Mouse (Mus musculus) cerebellum, postnatal 10 days (tissue): Measurements from ENCODE around the gene Rtkn2.
"Not testable (repeated sequence)": the region's sequence is repeated elsewhere in the genome, so short reads cannot be mapped to it uniquely, and the experiment has no call there.

ENCODE experiments used
- DNase-seq, 2 experiments: peaks; one replicate each; pipeline ENCODE4 v3.0.0; 2021; ENCODE audit warnings: mixed read lengths in 2 of 2

The Rtkn2 gene

GRCm38 (mm10) chr10:68081712-68082111 lies 102.3 kb downstream of the Rtkn2 start:
- DNase-seq, result peak; percentile 64 to 65

GRCm38 (mm10) chr10:68085574-68085973 lies 106.2 kb downstream of the Rtkn2 start:
- DNase-seq, result no peak

- DNase-seq, result no peak
Measured at GRCm38 (mm10) chr10:68086973-68087372, 107.6 kb downstream of the Rtkn2 start.

GRCm38 (mm10) chr10:68087722-68088121 lies 108.4 kb downstream of the Rtkn2 start:
- DNase-seq, result no peak

DNA sequence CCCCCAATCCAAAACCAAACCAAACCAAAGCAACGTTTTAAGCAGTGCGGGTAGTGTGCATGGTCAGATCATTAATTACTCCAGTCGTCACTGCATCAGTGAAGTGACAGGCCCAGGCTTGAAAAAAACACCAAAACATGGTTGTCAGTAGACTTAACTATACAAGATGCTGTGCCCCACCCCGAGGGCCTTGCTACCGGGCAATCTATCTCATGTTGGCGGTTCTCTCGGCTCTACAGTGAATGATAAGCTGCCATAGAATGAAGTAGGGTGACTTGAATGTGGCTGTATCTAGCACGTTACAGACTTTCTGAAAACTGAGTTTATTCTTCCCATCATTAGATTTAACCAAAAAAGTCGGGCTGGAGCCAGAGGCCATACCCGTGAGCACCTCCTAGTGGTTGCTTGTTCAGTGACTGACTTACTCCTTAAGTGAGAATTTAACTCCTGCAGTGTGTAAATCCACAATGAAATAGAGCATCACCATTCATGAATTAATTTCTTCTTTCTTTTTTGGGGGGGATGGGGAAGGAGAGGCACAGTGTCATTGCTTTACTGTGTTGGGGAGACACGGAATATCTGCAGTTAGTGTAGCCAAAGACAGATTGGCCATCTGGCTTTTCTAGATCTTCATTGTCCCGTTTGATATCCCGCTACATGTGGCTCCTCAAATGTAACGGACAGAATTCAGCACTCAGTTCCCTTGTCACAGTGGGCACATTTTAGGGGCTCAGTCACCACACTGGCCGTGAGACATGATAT lies 110.2 kb downstream of the Rtkn2 start:
- peak; percentile 32 to 48 for DNase-seq

DNA sequence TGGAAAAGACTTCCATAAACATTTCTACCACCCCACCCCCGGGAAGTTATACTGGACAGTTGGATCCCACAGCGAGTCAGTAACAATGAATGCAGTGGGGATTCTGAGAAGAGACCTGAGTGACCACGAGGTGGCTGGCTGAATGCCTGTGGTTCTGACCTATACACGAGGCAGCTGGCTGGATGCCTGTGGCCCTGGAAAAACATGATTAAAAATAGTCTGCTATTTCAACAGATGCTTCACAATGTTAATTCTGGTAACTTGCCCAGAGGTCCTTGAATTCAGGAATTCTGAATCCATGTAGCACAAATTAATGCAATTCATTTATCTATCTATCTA lies 110.8 kb downstream of the Rtkn2 start:
- peak; percentile 64 for DNase-seq

- DNase-seq, result no peak
Measured at GRCm38 (mm10) chr10:68090544-68090943, 111.2 kb downstream of the Rtkn2 start.

- DNase-seq, result no peak
Measured at GRCm38 (mm10) chr10:68091011-68091410, 111.6 kb downstream of the Rtkn2 start.

DNA sequence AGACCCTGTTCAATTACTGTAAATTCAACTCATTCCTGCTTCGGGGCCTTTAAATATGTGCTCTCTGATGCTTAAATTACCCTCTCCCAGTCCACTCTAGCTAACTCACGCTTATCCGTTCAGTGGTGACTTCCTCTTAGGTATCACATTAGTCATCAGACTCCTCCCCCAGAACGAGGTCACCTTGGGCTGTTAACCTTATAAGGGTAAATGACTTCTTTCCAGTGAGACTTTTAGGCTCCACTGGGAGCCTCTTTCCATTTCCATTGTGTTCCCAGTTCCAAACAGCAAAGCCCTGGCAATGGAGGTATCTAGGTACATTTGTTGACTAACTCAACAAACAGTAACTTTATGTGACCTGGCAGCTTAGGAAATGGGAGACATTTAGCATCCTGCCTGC lies 112.5 kb downstream of the Rtkn2 start:
- DNase-seq, result no peak

DNA sequence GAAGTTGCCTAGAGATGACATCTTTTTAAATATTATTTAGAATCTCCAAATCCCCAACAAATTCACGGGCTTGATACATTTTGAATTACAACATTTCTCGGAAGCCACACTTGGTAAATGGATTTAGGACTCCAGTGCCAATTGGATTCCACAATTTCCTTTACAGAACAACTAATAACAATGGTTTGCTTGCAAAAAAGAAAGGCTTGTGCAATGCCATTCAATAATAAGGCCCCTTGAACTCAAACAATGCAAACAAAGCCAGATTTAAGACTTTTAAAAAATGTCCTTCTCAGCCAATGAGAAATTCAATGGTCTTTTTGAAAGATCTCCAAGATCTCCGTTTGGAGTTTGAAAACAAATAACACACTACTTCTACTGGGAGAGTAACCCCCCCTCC lies 114.1 kb downstream of the Rtkn2 start:
- no peak for DNase-seq

DNA sequence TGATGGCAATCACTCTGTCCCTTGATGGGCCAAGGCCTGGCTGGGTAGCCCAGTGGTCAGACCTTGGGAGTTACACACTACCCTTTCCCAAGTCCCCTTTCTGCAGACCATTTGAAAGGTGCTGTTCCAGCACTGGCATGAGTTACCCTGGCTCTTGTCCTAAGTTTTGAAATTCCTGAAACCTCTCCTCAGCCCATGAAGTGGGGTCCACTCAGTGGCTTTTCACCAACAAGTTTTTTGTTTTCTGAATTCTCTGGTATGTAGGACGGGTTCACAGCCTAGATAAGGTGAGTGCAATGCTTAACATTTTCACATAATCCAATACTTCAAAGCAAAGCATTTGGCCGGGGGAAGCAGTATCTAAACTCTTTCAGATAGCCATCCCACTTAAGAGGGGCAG lies 115.8 kb downstream of the Rtkn2 start:
- DNase-seq, result no peak

GRCm38 (mm10) chr10:68096395-68096794 lies 117.0 kb downstream of the Rtkn2 start:
- DNase-seq, result no peak

DNA sequence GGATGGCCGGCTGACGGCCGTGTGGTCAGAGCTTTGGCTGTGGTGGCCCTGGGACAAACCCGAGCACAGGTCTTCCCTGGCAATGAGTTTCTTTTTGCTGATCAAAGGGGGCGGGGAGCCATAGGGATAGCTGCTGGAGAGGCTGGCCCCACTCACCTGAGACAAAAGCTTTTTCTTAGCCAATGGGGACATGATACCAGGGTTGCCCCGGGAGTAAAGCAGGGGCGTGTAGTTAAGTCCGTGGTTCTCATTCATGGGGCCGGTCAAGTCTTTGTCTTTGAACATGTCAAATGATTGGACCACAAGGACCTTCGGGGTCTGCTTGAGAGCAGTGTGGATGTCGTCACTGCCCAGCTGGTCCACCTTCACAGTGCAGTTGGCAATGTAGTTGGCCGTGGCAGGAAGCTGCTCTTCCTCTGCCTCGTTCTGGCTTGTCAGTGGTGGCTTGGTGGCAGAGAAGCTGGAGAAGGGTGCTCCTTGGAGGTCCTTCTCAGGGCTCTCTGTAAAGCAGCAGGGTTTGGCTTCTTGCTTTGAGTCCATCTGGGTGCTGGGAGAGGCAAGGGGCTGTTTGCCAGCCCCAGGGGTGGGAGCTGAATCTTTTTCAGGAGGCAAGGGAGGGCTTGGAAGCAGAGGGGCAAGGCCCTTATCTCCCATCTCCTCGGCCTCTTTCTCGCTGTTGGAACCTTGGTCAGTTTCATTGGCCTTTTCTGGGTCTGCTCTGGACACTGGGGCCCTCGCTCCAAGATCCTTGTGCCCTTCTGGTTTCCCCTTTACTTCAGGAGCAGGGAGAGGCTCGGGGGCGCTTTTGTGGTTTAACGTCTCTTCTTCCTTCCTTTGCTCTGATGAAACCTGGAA lies 118.7 kb downstream of the Rtkn2 start:
- no peak for DNase-seq

GRCm38 (mm10) chr10:68099801-68100200 lies 120.4 kb downstream of the Rtkn2 start:
- not testable (repeated sequence) for DNase-seq

GRCm38 (mm10) chr10:68100506-68100905 lies 121.1 kb downstream of the Rtkn2 start:
- DNase-seq, result no peak

DNA sequence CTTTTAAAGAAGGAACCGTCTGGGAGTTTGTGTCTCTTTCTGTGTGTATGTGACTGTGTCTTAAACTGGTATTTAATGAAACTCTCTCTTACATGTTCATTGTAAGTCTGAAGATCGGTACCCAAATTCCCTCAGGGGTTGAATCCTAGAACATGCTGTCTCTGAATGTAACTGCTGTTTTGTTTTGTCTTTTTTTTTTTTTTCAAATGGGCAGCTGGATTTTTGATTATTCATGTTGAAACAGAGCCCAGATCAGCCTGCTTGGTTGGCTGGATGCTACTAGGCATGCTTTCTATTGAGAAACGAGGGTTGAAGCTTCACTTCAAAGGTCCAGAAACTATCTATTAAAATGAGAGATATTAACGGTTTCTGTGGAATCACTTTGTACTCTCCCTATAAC lies 121.9 kb downstream of the Rtkn2 start:
- no peak for DNase-seq

DNA sequence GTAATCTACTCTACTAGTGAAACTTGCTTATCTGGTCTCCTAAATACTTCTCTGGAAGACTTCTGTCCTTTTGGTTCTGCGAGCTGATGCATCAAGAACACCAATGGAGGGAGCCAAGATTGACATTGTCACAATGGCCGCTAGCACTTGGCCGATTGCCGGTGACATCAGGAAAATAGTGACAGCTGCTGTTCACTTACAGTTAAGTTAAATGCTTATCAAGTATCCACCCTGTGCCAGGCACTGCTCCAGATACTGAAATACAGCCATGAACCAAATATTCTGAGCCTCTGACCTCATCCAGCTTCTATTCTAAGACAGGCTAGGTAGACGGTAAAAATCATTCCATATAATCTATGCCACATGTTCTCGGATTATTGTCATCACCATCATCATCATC lies 123.2 kb downstream of the Rtkn2 start:
- peak in 1 of 2 experiments; percentile 32 for DNase-seq

DNA sequence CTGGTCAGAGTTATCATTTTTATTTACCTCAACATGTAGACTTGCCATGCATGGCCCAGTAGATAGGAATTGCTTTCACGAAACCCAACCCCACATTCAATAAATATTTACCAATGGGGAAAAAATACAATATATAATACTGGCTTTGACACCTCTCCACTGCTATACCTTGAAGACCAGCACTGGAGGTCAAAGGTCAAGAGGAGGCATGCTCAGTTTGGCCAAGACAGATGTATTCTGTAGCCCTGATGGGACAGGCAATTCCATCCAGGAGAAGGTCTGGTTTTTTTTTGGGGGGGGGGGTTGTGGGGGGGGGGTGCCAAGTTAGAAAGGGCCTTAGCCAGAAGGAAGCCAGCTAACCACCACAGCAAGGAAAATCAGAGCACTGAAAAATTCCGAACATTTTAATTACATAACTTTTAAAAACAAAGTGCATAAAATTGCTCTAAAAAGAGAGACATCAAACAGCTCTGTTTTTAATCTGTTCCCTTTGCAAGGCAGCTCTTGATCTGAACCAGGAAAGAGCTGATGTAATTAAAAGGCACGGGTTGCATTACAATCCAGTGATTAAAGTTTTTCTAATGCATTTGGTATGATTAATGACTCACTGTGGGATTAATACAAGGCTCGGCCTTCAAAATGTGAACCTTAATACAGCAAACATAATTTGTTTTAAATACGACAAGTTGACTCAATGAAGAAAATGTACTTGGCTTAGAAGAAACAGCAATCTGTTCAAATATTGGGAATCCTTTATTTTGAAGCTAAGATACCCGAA lies 123.9 kb downstream of the Rtkn2 start:
- no peak for DNase-seq

DNA sequence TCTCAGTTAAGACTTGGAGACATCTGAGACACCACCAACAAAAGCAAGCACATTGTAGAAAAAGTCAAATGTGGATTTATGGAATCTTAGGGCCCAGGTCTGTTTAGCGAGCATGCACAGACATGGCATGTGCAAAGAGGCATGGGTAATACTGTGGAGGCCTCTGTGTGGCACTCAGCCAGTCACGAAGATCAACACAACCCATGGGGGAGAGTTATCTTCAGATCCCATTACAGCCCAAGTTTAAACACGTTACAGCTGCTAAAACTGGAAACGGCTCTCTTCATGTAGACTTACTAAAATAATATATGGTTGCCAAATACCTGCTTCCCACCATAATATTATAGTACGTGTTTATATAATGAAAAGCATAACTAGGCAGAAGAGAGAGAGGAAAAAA lies 124.6 kb downstream of the Rtkn2 start:
- peak; percentile 54 to 66 for DNase-seq

DNA sequence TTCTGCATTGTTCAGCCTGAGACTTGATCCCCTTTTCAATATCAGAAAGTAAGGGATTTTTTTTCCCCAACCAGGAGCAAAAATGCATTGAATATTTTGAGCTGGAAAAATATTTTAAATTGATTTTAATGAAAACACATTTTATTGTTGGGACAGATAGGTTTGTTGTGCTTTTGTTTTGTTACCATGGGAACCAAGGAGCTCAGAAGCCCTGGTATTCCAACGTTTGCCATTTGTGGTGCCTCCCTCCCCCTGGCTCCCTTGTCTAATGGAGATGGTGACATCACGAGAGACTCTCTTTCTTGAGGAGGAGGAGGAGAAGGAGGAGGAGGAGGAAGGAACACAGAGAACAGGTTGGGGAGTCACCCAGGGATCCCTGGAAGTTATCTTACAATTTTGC lies 125.1 kb downstream of the Rtkn2 start:
- DNase-seq, result no peak

- DNase-seq, result no peak
Measured at GRCm38 (mm10) chr10:68104881-68105781, 125.8 kb downstream of the Rtkn2 start.

DNA sequence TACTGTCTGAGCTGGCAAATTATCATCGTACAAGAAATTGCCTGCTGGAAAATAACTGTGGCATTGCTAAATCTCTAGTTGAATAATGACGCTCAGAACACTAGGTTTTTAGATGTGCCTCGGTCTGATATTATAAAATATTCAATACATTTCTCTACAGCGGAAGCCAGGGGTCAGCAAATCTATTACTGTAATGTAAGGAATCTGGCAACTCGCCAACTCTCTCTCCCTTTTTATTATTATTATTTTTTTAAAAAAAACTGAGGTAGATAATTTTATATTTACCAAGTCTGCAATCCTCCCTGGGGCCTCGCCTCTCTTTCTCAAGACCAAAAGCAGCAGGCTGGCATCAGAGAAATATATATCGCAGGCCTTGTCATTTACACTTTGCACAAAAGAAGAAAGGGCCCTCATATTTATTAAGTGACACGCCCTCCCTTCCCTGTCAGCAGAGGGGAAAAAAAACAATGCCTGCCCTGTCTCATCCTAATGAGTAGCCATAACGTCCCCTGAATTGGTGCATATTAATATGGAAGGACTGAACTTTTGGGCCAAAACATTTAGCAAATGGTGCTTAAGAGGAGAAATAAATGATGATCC lies 127.1 kb downstream of the Rtkn2 start:
- peak; percentile 15 to 34 for DNase-seq
